In the genomic region with DNA sequence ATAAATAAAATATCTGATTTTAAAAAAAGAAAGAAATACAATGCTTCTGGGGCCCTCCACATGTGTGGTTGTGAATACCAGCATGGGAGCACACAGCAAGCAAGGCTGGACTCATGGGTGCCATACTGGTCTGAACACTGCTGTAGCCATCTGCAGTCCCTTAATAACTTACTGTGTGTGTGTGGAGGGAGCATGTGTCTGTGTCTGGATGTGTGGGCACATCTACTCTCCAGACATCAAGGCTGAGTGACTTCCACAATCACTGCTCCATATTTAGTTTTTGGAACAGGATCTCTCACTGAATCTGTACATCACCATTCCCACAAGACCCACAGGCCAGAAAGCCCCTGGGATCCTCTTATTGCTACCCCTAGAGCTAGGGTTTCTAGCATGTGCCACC, we compare ENCODE assay signal across 25 mouse cellular contexts.
"Had no signal": no experiment of that assay in that cellular context is flagged by ENCODE, and none has a peak within 500 bp of the region (broad histone marks: within the 10 kb centered on the region; RNA-seq: fewer than 3 reads in every experiment).

No protein-coding gene starts in this region.

- H3K4me1 ChIP-seq: liver, embryonic 12.5 days had no signal

- H3K27me3 ChIP-seq: hindbrain, embryonic 12.5 days; liver, embryonic 12.5 days had no signal

- H3K27ac ChIP-seq: gastrocnemius, adult 2 months; heart, embryonic 13.5 days; heart, embryonic 15.5 days; hindbrain, embryonic 10.5 days; hindbrain, embryonic 12.5 days; hindbrain, embryonic 14.5 days; intestine, embryonic 15.5 days; kidney, embryonic 15.5 days; kidney, postnatal 0 days; limb, embryonic 13.5 days; limb, embryonic 15.5 days; liver, embryonic 12.5 days; liver, embryonic 14.5 days had no signal

- ATAC-seq: hindbrain, embryonic 16.5 days; inflammation-experienced regulatory T-cells, adult 6 months; intestine, embryonic 15.5 days; intestine, postnatal 0 days; liver, embryonic 12.5 days had no signal

- DNase-seq: gastrocnemius, adult 2 months; gastrocnemius, postnatal 10 days; gastrocnemius, postnatal 25 days; heart, postnatal 14 days; heart, postnatal 4 days; kidney, adult 2 months; kidney, adult 9 months; kidney, postnatal 14 days; kidney, postnatal 36 days; left cerebral cortex, postnatal 4 days had no signal

- H3K4me3 ChIP-seq: gastrocnemius, adult 2 months; heart, embryonic 13.5 days; heart, embryonic 15.5 days; hindbrain, embryonic 10.5 days; hindbrain, embryonic 12.5 days; intestine, embryonic 15.5 days; kidney, embryonic 15.5 days; limb, embryonic 13.5 days; limb, embryonic 15.5 days; liver, embryonic 12.5 days had no signal

- H3K9me3 ChIP-seq: heart, embryonic 13.5 days; heart, embryonic 15.5 days; hindbrain, embryonic 10.5 days; hindbrain, embryonic 12.5 days; intestine, embryonic 15.5 days; kidney, embryonic 15.5 days; limb, embryonic 13.5 days; limb, embryonic 15.5 days; liver, embryonic 12.5 days had no signal

- H3K36me3 ChIP-seq: heart, embryonic 13.5 days; heart, embryonic 15.5 days; hindbrain, embryonic 10.5 days; hindbrain, embryonic 12.5 days; intestine, embryonic 15.5 days; kidney, embryonic 15.5 days; limb, embryonic 13.5 days; limb, embryonic 15.5 days; liver, embryonic 12.5 days had no signal
